Mouse (Mus musculus) liver, embryonic 14.5 days (tissue): ENCODE data around the gene Slc37a1. TPM values are rescaled to one million over a fixed set of nuclear protein-coding genes. Genes with fewer than 3 reads are reported as not detected.

Experiments
- ATAC-seq: fragments of 200-750 bp; cut with Nextera tagmentation; 2 replicates; pipeline ENCODE4 v1.8.0; 2017; ENCODE audit warnings: moderate number of reproducible peaks, mild to moderate bottlenecking, moderate library complexity; ENCODE audit not compliant: insufficient read depth
- DNase-seq, 3 experiments: peaks; one replicate each; pipeline ENCODE4 v3.0.0-alpha.2; 2012 to 2013; ENCODE audit warnings: low read depth in 3 of 3, low spot score in 3 of 3
- H3K27ac ChIP-seq: fragments of 300-500 bp; sonication (generic); 2 replicates; pipeline ENCODE4 v1.5.1; 2014; ENCODE audit warnings: moderate library complexity, mild to moderate bottlenecking, control low read depth, inconsistent platforms
- H3K27me3 ChIP-seq: fragments of 300-500 bp; sonication (generic); 2 replicates; pipeline ENCODE4 v1.6.1; 2014; ENCODE audit warnings: mild to moderate bottlenecking, low read length, moderate library complexity; ENCODE audit not compliant: control insufficient read depth, insufficient read depth
- H3K36me3 ChIP-seq: fragments of 300-500 bp; sonication (generic); replicated peaks from 2 replicates; pipeline ENCODE4 v1.6.1; 2014; ENCODE audit warnings: low read depth; ENCODE audit not compliant: control insufficient read depth, insufficient read depth
- H3K4me1 ChIP-seq, 2 experiments: fragments of 200-500 bp in 1 of 2; fragments of 300-500 bp in 1 of 2; sonication (generic) in 1 of 2; replicated peaks; 2 replicates each; pipeline ENCODE4 v1.6.1; 2012 to 2014; ENCODE audit warnings: antibody characterized with exemption in 1 of 2, inconsistent platforms in 1 of 2, low read length in 1 of 2; ENCODE audit not compliant: control insufficient read depth in 2 of 2, insufficient read depth in 2 of 2
- H3K4me2 ChIP-seq: fragments of 300-500 bp; sonication (generic); 2 replicates; pipeline ENCODE4 v1.6.1; 2014; ENCODE audit warnings: low read depth, mild to moderate bottlenecking, control low read depth, moderate library complexity
- H3K4me3 ChIP-seq, 2 experiments: fragments of 200-500 bp in 1 of 2; fragments of 300-500 bp in 1 of 2; sonication (generic) in 1 of 2; 2 replicates each; pipeline ENCODE4 v1.5.1; 2012 to 2014; ENCODE audit warnings: low read depth in 2 of 2, low read length in 2 of 2, mild to moderate bottlenecking in 2 of 2, control low read depth in 1 of 2, inconsistent platforms in 1 of 2, moderate library complexity in 1 of 2; ENCODE audit not compliant: insufficient read depth in 1 of 2
- H3K9ac ChIP-seq: fragments of 300-500 bp; sonication (generic); replicated peaks from 2 replicates; pipeline ENCODE4 v1.6.1; 2014; ENCODE audit warnings: mild to moderate bottlenecking, control low read depth, moderate library complexity
- H3K9me3 ChIP-seq: fragments of 300-500 bp; sonication (generic); 2 replicates; pipeline ENCODE4 v1.6.1; 2016; ENCODE audit warnings: low read length, mixed read lengths; ENCODE audit not compliant: control insufficient read depth
- CTCF ChIP-seq: IDR thresholded peaks from 2 replicates; pipeline ENCODE4 v1.5.1; 2016; ENCODE audit warnings: antibody characterized with exemption, low read depth, control low read depth
- EP300 ChIP-seq: IDR thresholded peaks from 2 replicates; pipeline ENCODE4 v1.6.1; 2016; ENCODE audit warnings: antibody characterized with exemption, low read depth
- WGBS: fragments of 180-500 bp; shearing (Covaris S2); extraction: QIAGEN DNeasy Blood & Tissue Kit; methylation state at CpG from one replicate; pipeline ENCODE4 v1.1.7; 2014; ENCODE audit not compliant: insufficient replicate concordance; 5-methylcytosine and 5-hydroxymethylcytosine counted together
- polyA plus RNA-seq, 2 experiments: library from polyadenylated mRNA; depleted of rRNA in 1 of 2; stranded (reverse) in 1 of 2; unstranded in 1 of 2; fragments of >200 nt; fragmentation: Nextera tagmentation in 1 of 2; extraction: Ambion mirVana in 1 of 2; gene quantifications; 2 replicates each; pipeline versions ENCODE4 v1.2.1 to v1.2.3; 2012 to 2014

The Slc37a1 gene
- polyA plus RNA-seq, 2 experiments: 1.2 to 1.9 TPM

- ATAC-seq (no peak), DNase-seq (no peak)
- no peak overlapping the region for H3K4me2 ChIP-seq
- H3K27ac ChIP-seq: no peak overlapping the region
- no peaks in the 10 kb centered on the region for H3K36me3 ChIP-seq
- no peaks in the 10 kb centered on the region for H3K27me3 ChIP-seq
- no peak overlapping the region for H3K9ac ChIP-seq
- H3K4me3 ChIP-seq: no peak overlapping the region
- TF ChIP-seq EP300 (no peak), CTCF (no peak)
- 53% methylated on average over 2 of the region's 2 CpGs for WGBS
- no peaks in the 10 kb centered on the region for H3K9me3 ChIP-seq
- peaks cover 0 to 2% of the 10 kb centered on the region in 2 experiments; a peak in 2 of 4 replicates for H3K4me1 ChIP-seq
These were observed 92.5 kb downstream of the Slc37a1 start for GRCm38 (mm10) chr17:31379086-31379485.

DNA sequence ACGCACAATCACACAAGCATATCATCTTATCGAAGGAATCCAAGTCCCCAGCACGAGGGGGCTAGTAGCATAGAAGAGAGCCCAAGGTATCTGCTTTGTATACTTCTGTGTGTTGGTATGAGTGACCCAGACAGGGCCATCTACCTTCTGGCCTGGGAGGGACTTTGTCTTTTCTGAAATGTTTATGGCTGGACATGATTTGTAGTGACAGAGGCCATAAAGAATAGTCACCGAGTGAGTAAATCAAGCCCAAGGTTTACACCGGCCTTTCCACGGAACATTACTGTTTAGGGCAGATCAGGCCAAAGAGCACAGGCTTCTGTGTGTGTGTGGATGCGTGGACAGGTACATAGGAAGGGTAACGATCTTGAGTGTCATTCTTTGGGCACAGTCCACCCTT lies 93.3 kb downstream of the Slc37a1 start:
- ATAC-seq (no peak), DNase-seq (no peak)
- Histone ChIP-seq H3K4me3 (no peak overlapping the region), H3K9ac (no peak overlapping the region), H3K36me3 (no peaks in the 10 kb centered on the region), H3K9me3 (no peaks in the 10 kb centered on the region), H3K27ac (no peak overlapping the region), H3K4me1 (peaks cover 0 to 2% of the 10 kb centered on the region in 2 experiments; a peak in 2 of 4 replicates), H3K4me2 (no peak overlapping the region), H3K27me3 (no peaks in the 10 kb centered on the region)
- 53% methylated on average over 8 of the region's 8 CpGs for WGBS
- no peak for TF ChIP-seq EP300
- TF ChIP-seq CTCF: no peak

DNA sequence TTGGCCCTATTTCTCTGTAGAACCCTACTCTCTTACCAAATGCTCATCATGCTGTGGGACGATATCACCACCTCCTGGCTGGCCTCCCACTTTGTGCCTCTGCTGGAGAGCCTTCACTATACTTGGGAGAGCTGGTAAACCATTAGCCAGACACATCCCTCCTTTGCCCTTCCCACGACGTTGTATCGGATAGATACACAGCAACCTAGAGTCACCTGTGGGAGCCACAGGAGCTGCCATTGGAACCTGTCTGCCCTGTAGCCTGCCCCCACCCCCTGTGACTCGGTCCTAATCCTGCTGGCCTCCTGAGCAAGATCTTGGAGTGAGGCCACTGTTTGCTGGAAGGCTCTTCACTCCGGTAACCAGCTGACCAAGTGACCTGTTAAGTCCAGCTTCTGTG lies 96.7 kb downstream of the Slc37a1 start:
- Histone ChIP-seq H3K4me1 (peaks cover 0 to 2% of the 10 kb centered on the region in 2 experiments; a peak in 2 of 4 replicates), H3K4me2 (no peak overlapping the region), H3K27ac (no peak overlapping the region), H3K4me3 (no peak overlapping the region), H3K36me3 (no peaks in the 10 kb centered on the region), H3K9me3 (no peaks in the 10 kb centered on the region), H3K9ac (no peak overlapping the region), H3K27me3 (peaks cover 13% of the 10 kb centered on the region)
- DNase-seq (no peak), ATAC-seq (no peak)
- WGBS: 59% methylated on average over 6 of the region's 6 CpGs
- TF ChIP-seq CTCF (peak; percentile 28; the same call in 1 of the 2 replicates), EP300 (no peak)

GRCm38 (mm10) chr17:31384968-31385627 lies 98.5 kb downstream of the Slc37a1 start:
- H3K27ac ChIP-seq: no peak overlapping the region
- no peak overlapping the region for H3K4me2 ChIP-seq
- DNase-seq (no peak), ATAC-seq (no peak)
- H3K27me3 ChIP-seq: peaks cover 13% of the 10 kb centered on the region
- 25% methylated on average over 8 of the region's 8 CpGs for WGBS
- no peaks in the 10 kb centered on the region for H3K9me3 ChIP-seq
- no peaks in the 10 kb centered on the region for H3K36me3 ChIP-seq
- no peak overlapping the region for H3K9ac ChIP-seq
- no peak for TF ChIP-seq EP300
- TF ChIP-seq CTCF: no peak
- no peak overlapping the region for H3K4me3 ChIP-seq
- H3K4me1 ChIP-seq: peaks cover 0 to 2% of the 10 kb centered on the region in 2 experiments; a peak in 2 of 4 replicates

DNA sequence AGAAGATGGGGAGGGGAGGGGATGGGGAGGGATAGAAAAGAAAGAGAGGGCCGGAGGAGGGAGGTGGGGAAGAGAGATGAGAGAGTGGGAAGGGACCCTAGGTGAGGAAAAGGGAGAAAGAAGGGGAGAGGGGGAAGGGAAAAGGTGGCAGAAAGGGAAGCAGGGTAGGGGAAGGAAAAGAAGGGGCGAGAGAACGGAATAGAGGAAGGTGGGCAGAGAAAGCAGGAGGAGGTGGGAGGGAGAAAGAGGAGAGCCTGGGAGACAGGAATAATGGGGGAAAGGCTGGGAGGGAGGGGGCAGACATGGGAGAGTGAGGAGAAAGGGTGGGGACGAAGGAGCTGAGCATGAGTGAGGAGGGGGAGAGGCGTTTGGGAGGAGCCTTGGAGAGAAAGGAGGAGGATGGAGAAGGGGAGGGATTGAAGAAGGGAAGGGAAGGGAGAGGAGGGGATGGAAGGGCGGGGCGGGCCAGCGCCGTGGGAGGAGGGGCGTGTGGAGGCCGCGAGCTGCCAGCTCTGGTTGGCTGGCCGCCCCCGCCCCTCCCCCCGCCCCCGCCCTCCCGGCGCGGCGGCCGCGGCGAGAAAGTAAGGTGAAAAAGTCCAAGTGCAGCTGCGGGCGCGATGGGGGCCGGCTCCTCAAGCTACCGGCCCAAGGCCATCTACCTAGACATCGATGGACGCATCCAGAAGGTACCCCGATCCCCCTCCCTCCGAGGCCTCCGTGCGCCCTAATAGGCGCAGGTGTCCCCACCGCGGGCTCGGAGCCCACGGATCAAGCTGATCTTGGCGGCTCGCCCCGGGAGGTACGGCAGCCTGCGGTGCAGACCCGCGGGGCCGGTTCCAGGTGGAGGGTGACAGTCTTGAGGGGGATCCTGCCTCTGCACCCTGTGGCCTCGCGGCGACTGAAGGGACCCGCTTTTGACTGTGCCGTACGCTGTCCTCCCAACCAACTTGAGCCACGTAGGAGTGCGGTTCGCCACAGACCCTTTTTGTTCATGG lies 99.4 kb downstream of the Slc37a1 start, which contains the start of gene Pde9a:
TSS of gene Pde9a (plus strand) at position 540 of the 995 bp plus-strand sequence.
- 1% methylated on average over 41 of the region's 56 CpGs for WGBS
- Histone ChIP-seq H3K9ac (no peak within 1 kb of the TSS; the same call in 1 of the 2 replicates), H3K4me1 (peaks cover 0 to 2% of the 10 kb centered on the region in 2 experiments; a peak in 2 of 4 replicates), H3K9me3 (no peaks in the 10 kb centered on the region), H3K36me3 (no peaks in the 10 kb centered on the region), H3K4me3 (peak within 1 kb of the TSS; percentile 52 to 55), H3K27ac (no peak within 1 kb of the TSS), H3K27me3 (peaks cover 13% of the 10 kb centered on the region), H3K4me2 (peak within 1 kb of the TSS; percentile 58)
- no peak for DNase-seq
- TF ChIP-seq EP300 (no peak), CTCF (no peak)
- peak; percentile 33; the same call in 1 of the 2 replicates for ATAC-seq
